Mouse (Mus musculus): ENCODE measurements around the gene Arhgef7.

The Arhgef7 gene

DNA sequence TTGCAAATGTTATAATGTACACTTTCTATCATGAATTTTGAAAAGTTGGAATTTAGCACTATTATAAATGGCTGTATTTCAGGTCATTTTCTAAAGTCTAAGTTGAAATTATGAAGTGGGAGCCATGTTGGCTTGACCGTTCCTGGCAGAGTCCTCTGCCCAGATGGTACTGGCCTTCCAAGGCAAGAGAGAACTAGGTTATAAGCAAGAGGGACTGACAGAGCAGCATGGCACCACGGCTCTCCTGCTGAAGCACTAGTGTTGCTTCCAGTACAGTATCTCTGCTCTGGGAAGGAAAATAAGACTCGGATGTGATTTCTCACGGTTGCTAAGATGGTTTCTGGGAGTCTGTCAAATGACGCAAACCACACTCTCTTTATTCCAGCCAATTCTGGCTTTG is 34.5 kb downstream of the Arhgef7 start:
- DNase-seq (ENCODE audit: low read depth in 1 of 2, low spot score in 2 of 2): no peak

DNA sequence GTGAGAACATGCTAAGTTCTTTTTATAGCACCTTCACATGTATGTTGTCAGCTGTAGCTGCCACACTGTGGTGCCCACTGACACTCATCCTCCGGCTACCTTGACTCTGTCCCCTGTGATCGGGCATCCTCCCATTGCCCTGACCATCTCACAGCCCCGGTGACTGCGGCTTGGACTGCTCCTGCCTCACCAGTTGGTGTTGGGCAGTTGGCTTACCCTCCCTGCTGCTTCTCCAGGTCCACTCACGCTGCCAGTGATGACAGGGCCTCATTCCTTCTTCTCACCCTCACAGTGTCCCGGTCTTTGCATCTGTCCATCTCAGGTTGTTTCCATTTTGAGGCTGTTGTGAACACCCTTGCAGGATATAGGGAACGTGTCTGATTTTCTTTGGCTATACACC is 35.3 kb downstream of the Arhgef7 start:
- DNase-seq (ENCODE audit: low read depth in 1 of 2, low spot score in 2 of 2): no peak

- peak; percentile 32 to 67 for DNase-seq (ENCODE audit: low read depth in 1 of 2, low spot score in 2 of 2)
Measured at GRCm38 (mm10) chr8:11767213-11767840, 39.8 kb downstream of the Arhgef7 start.

DNA sequence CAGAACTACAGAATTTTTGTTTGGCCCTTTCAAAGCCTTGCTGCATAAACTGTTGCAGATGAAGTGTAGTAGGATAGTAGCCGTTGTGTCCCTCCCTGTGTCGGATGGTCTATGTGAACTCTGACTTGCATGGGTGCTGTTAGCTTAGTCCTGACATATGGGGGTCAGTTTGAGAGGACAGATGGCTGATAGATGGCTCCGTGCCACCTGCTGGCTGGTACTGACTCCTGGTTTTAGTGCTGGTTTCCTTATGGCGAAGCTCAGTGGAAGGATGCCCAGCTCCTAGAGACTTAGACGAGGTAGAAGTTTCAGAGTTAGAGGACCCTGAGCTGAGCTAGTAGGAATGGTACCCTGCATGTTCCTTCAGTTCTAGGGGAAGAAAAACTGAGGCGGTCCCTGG is 42.5 kb downstream of the Arhgef7 start:
- no peak for DNase-seq (ENCODE audit: low read depth in 1 of 2, low spot score in 2 of 2)

DNA sequence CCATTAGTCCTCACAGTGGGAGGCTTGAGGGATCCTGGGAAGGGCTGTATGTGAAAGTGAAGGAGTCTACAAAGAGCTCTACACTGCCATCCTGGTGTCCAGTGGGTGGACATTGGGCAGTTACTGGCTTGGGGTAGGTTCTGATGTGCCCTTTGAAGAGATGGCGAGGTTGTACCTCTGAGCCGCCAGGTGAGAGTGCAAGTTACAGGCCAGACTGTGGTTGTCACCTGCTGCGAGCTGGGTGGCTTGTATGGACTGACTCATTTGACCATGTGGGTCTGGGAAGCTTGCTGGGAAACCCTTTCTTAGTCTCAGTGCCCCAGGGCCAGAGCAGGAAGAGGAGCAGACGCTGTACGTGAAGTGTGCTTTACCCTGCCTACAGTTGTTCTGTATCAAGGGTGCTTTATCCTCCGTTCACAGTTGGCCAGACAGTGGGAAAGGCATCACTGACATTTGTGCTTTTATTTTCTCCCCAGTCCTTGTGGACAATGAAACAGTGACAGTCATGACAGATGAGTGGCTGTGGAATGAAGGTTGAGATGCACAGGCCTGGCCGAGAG is 43.1 kb downstream of the Arhgef7 start:
- no peak for DNase-seq (ENCODE audit: low read depth in 1 of 2, low spot score in 2 of 2)

- no peak for DNase-seq (ENCODE audit: low read depth in 1 of 2, low spot score in 2 of 2)
Measured at GRCm38 (mm10) chr8:11771608-11772007, 44.1 kb downstream of the Arhgef7 start.

DNA sequence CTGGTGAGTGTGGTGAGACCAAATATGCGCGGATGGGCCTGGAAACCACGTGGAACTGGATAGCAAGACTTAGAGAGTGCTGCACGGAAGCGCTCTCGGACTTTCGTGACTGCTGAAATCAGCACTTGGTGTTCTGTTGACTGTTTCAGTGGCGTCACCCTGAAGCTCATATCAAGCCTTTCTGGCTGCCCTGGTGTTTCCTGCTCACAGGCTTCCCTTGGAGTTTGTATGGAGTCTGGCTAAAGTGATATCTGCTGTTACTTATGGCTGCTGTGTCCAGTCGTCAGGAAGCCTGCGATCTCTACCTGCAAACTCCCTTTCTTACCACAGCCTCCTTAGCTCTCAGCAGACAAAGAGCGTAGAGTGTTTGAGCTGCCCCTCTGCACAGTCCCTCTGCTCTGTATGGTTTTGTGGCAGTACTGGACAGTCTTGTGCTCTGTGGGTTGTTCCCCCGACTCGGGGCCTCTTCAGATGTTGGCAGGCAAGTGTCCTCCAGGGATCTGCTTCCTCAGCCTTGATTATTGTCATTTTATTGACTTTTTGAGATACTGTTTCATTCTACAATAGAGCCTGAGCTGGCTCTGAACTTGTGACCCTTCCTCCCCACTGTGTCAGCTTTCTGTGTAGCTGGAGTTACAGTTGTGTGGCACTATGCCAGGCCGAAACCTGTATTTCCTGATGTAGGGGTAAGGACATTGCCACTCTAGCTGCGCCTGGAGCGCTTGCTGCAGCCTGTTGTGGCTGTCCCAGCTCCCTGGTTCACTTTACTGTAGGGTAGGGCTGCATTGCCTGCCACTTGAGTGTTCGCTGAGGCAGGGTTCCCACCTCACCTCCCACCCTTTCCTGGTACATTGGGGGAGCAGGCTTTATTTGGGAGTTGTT is 46.9 kb downstream of the Arhgef7 start:
- DNase-seq (ENCODE audit: low read depth in 1 of 2, low spot score in 2 of 2): no peak

DNA sequence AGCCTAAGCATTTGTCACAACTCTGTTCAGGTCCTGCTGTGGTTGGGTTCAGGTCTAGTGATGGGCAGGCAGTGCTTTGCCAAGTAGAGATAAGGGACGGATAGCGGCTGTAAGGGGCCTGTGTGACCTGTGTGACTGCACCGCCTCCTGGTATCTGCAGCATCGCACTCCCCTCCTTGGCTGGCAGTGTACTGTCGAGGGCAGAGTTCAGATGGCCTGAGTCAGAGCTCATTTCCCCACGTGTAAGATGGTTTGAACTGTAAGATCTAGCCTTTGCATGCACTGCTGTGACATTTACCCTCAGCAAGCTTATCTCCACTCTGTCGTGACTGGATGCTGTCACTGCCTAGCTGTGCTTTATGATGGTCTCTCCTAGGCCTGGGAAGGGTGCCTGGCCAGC is 48.4 kb downstream of the Arhgef7 start:
- DNase-seq (ENCODE audit: low read depth in 1 of 2, low spot score in 2 of 2): no peak

- no peak for DNase-seq (ENCODE audit: low read depth in 1 of 2, low spot score in 2 of 2)
Measured at GRCm38 (mm10) chr8:11776451-11777180, 49.1 kb downstream of the Arhgef7 start.

GRCm38 (mm10) chr8:11777201-11777600 is 49.7 kb downstream of the Arhgef7 start:
- no peak for DNase-seq (ENCODE audit: low read depth in 1 of 2, low spot score in 2 of 2)

- no peak for DNase-seq (ENCODE audit: low read depth in 1 of 2, low spot score in 2 of 2)
Measured at GRCm38 (mm10) chr8:11778646-11779433, 51.3 kb downstream of the Arhgef7 start.

- no peak for DNase-seq (ENCODE audit: low read depth in 1 of 2, low spot score in 2 of 2)
Measured at GRCm38 (mm10) chr8:11779844-11780634, 52.5 kb downstream of the Arhgef7 start.

DNA sequence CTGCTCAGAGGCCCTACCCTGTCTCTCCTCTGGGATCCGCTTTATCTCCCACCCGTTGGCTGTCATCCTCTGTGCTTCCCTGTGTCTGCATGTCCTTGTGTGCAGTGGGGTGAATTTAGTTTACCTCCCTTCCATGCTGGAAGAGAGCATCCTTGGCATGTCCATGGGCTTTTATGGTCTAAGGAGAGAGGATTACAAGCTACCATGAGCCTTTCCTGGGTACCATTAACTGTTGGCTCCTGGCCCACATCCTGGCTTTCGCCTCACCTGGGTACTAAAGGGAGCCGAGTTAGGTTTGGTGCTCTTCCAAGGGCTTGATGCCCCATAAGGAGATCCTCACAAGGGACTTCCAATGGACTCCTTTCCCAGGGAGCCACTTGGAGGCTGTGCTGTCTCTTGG is 53.1 kb downstream of the Arhgef7 start:
- DNase-seq (ENCODE audit: low read depth in 1 of 2, low spot score in 2 of 2): no peak

DNA sequence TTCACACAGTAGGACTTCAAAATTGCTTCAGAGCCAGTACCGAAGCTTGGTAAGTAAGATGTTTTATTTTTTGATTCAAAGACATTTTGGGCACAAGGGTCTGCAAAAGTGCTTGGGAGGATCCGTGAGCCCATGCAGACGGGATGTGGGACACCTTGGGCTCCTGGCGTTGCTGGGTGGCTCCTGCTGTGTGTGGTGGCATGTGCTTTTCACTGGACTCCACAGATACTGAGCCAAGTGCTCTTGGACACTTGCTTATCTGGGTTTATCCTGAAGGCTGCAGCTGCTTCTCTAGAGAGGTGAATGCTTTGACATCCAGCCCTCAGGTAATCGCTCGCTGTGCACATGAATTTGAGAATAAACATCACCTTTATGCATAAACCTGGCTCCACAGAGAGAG is 55.1 kb downstream of the Arhgef7 start:
- DNase-seq (ENCODE audit: low read depth in 1 of 2, low spot score in 2 of 2): no peak

- DNase-seq (ENCODE audit: low read depth in 1 of 2, low spot score in 2 of 2): no peak
Measured at GRCm38 (mm10) chr8:11783861-11784594, 56.5 kb downstream of the Arhgef7 start.

DNA sequence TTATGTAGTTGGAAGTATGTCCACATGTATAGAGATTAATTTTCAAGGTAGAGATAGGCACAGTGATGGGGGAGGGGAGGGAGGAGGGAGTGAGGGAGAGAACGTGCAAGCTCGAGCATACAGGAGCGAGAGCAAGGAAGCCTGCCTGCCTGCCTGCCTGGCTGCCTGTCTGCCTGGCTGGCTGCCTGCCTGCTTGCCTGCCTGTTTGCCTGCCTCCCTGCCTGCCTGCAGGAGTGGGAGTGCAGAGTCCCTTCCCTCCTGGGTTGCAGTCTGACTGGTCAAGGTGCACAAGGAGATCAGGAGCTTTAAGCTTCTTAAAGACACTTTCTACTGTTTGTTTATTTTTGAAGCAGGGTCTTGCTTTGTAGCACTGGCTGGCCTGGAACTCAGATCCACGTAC is 57.6 kb downstream of the Arhgef7 start:
- DNase-seq (ENCODE audit: low read depth in 1 of 2, low spot score in 2 of 2): no peak

- DNase-seq (ENCODE audit: low read depth in 1 of 2, low spot score in 2 of 2): no peak
Measured at GRCm38 (mm10) chr8:11785539-11786046, 58.1 kb downstream of the Arhgef7 start.

- no peak for DNase-seq (ENCODE audit: low read depth in 1 of 2, low spot score in 2 of 2)
Measured at GRCm38 (mm10) chr8:11788252-11788651, 60.7 kb downstream of the Arhgef7 start.

- no peak for DNase-seq (ENCODE audit: low read depth in 1 of 2, low spot score in 2 of 2)
Measured at GRCm38 (mm10) chr8:11789168-11789567, 61.6 kb downstream of the Arhgef7 start.

All from monocyte, adult 2 months (primary cell).